Mouse (Mus musculus) liver, embryonic 15.5 days (tissue): ENCODE data around the gene 1700125H20Rik. TPM values are rescaled to one million over a fixed set of nuclear protein-coding genes. Genes with fewer than 3 reads are reported as not detected.

ENCODE experiments used
- ATAC-seq: fragments of 200-750 bp; cut with Nextera tagmentation; 2 replicates; pipeline ENCODE4 v1.8.0; 2017; ENCODE audit warnings: moderate number of reproducible peaks, mild to moderate bottlenecking, moderate library complexity; ENCODE audit not compliant: insufficient read depth
- H3K27ac ChIP-seq: fragments of 300-500 bp; sonication (generic); replicated peaks from 2 replicates; pipeline ENCODE4 v1.5.1; 2015; ENCODE audit warnings: mild to moderate bottlenecking, inconsistent platforms
- H3K27me3 ChIP-seq: fragments of 300-500 bp; sonication (generic); 2 replicates; pipeline ENCODE4 v1.6.1; 2015; ENCODE audit warnings: mild to moderate bottlenecking, inconsistent platforms
- H3K36me3 ChIP-seq: fragments of 300-500 bp; sonication (generic); replicated peaks from 2 replicates; pipeline ENCODE4 v1.6.1; 2015; ENCODE audit warnings: moderate library complexity, mild to moderate bottlenecking, inconsistent platforms
- H3K4me1 ChIP-seq: fragments of 300-500 bp; sonication (generic); replicated peaks from 2 replicates; pipeline ENCODE4 v1.6.1; 2015; ENCODE audit warnings: inconsistent platforms
- H3K4me2 ChIP-seq: fragments of 300-500 bp; sonication (generic); 2 replicates; pipeline ENCODE4 v1.6.1; 2015; ENCODE audit warnings: moderate library complexity, mild to moderate bottlenecking, inconsistent platforms
- H3K4me3 ChIP-seq: fragments of 300-500 bp; sonication (generic); replicated peaks from 2 replicates; pipeline ENCODE4 v1.5.1; 2015; ENCODE audit warnings: mild to moderate bottlenecking, inconsistent platforms
- H3K9ac ChIP-seq: fragments of 300-500 bp; sonication (generic); 2 replicates; pipeline ENCODE4 v1.6.1; 2015; ENCODE audit warnings: moderate library complexity, mild to moderate bottlenecking, inconsistent platforms
- H3K9me3 ChIP-seq: fragments of 300-500 bp; sonication (generic); replicated peaks from 2 replicates; pipeline ENCODE4 v1.6.1; 2016; ENCODE audit warnings: inconsistent platforms
- WGBS: fragments of 180-500 bp; shearing (Covaris S2); methylation state at CpG from one replicate; pipeline ENCODE4 v1.1.7; 2015; ENCODE audit warnings: mixed read lengths; ENCODE audit not compliant: insufficient replicate concordance; 5-methylcytosine and 5-hydroxymethylcytosine counted together
- polyA plus RNA-seq: library from polyadenylated mRNA; unstranded; fragments of >200 nt; fragmentation: Nextera tagmentation; extraction: Ambion mirVana; gene quantifications from 2 replicates; pipeline ENCODE4 v1.2.1, GENCODE M21; 2015

1700125H20Rik gene
- polyA plus RNA-seq, 1 experiment from 2014 or later: not detected

- H3K4me1 ChIP-seq: peaks cover 21% of the 10 kb centered on the region
- WGBS: 77% methylated on average over 6 of the region's 6 CpGs
- H3K36me3 ChIP-seq: peaks cover 8% of the 10 kb centered on the region; the same call in 1 of the 2 replicates
- H3K4me2 ChIP-seq: no peak overlapping the region
- no peak overlapping the region for H3K9ac ChIP-seq
- no peaks in the 10 kb centered on the region for H3K9me3 ChIP-seq
- H3K4me3 ChIP-seq: no peak overlapping the region
- no peak for ATAC-seq
- no peak overlapping the region for H3K27ac ChIP-seq
- H3K27me3 ChIP-seq: no peaks in the 10 kb centered on the region
These were observed 14.6 kb downstream of the 1700125H20Rik start for GRCm38 (mm10) chr11:85184839-85185238.

GRCm38 (mm10) chr11:85189110-85189509 is 18.9 kb downstream of the 1700125H20Rik start:
- Histone ChIP-seq H3K4me3 (no peak overlapping the region), H3K9me3 (no peaks in the 10 kb centered on the region), H3K4me1 (peaks cover 9% of the 10 kb centered on the region), H3K27ac (no peak overlapping the region), H3K4me2 (no peak overlapping the region), H3K9ac (no peak overlapping the region), H3K27me3 (no peaks in the 10 kb centered on the region), H3K36me3 (peaks cover 37% of the 10 kb centered on the region)
- 26% methylated on average over 4 of the region's 4 CpGs for WGBS
- peak; percentile 65 for ATAC-seq

GRCm38 (mm10) chr11:85190741-85191140 is 20.5 kb downstream of the 1700125H20Rik start:
- WGBS: 85% methylated on average over 12 of the region's 12 CpGs
- H3K27ac ChIP-seq: no peak overlapping the region
- H3K4me2 ChIP-seq: no peak overlapping the region
- no peak overlapping the region for H3K9ac ChIP-seq
- H3K36me3 ChIP-seq: peaks cover 53% of the 10 kb centered on the region
- no peaks in the 10 kb centered on the region for H3K9me3 ChIP-seq
- ATAC-seq: no peak
- H3K4me3 ChIP-seq: no peak overlapping the region
- H3K4me1 ChIP-seq: peaks cover 9% of the 10 kb centered on the region
- H3K27me3 ChIP-seq: no peaks in the 10 kb centered on the region

- Histone ChIP-seq H3K27me3 (no peaks in the 10 kb centered on the region), H3K9ac (no peak overlapping the region), H3K4me3 (no peak overlapping the region), H3K36me3 (peaks cover 73% of the 10 kb centered on the region), H3K4me1 (0 out of 2 replicates have a peak, but pooled peaks cover under 1% of the 10 kb centered on the region), H3K27ac (no peak overlapping the region), H3K4me2 (no peak overlapping the region), H3K9me3 (no peaks in the 10 kb centered on the region)
- ATAC-seq: no peak
- WGBS: 82% methylated on average over 11 of the region's 11 CpGs
These were observed 24.0 kb downstream of the 1700125H20Rik start for GRCm38 (mm10) chr11:85194206-85194605.

GRCm38 (mm10) chr11:85196046-85196445 is 25.8 kb downstream of the 1700125H20Rik start:
- ATAC-seq: no peak
- WGBS: 79% methylated on average over 9 of the region's 9 CpGs
- no peaks in the 10 kb centered on the region for H3K9me3 ChIP-seq
- H3K36me3 ChIP-seq: peaks cover 85% of the 10 kb centered on the region
- H3K9ac ChIP-seq: no peak overlapping the region
- H3K4me3 ChIP-seq: no peak overlapping the region
- no peak overlapping the region for H3K27ac ChIP-seq
- H3K4me2 ChIP-seq: no peak overlapping the region
- no peaks in the 10 kb centered on the region for H3K4me1 ChIP-seq
- no peaks in the 10 kb centered on the region for H3K27me3 ChIP-seq

GRCm38 (mm10) chr11:85198906-85199305 is 28.7 kb downstream of the 1700125H20Rik start:
- no peaks in the 10 kb centered on the region for H3K9me3 ChIP-seq
- H3K4me1 ChIP-seq: no peaks in the 10 kb centered on the region
- no peak overlapping the region for H3K9ac ChIP-seq
- ATAC-seq: no peak
- peaks cover 86% of the 10 kb centered on the region for H3K36me3 ChIP-seq
- no peak overlapping the region for H3K27ac ChIP-seq
- no peak overlapping the region for H3K4me3 ChIP-seq
- 66% methylated on average over 2 of the region's 2 CpGs for WGBS
- H3K27me3 ChIP-seq: no peaks in the 10 kb centered on the region
- H3K4me2 ChIP-seq: no peak overlapping the region

- Histone ChIP-seq H3K27ac (no peak overlapping the region), H3K36me3 (peaks cover 77% of the 10 kb centered on the region), H3K9me3 (no peaks in the 10 kb centered on the region), H3K4me3 (no peak overlapping the region), H3K4me2 (no peak overlapping the region), H3K4me1 (no peaks in the 10 kb centered on the region), H3K9ac (no peak overlapping the region), H3K27me3 (no peaks in the 10 kb centered on the region)
- no peak for ATAC-seq
These were observed 36.0 kb downstream of the 1700125H20Rik start for GRCm38 (mm10) chr11:85206231-85206630.

- H3K9me3 ChIP-seq: no peaks in the 10 kb centered on the region
- no peak overlapping the region for H3K4me3 ChIP-seq
- no peaks in the 10 kb centered on the region for H3K27me3 ChIP-seq
- ATAC-seq: no peak
- H3K4me1 ChIP-seq: peaks cover 4% of the 10 kb centered on the region
- H3K4me2 ChIP-seq: no peak overlapping the region
- H3K36me3 ChIP-seq: peaks cover 81% of the 10 kb centered on the region
- no peak overlapping the region for H3K9ac ChIP-seq
- 80% methylated on average over 2 of the region's 2 CpGs for WGBS
- no peak overlapping the region for H3K27ac ChIP-seq
These were observed 40.9 kb downstream of the 1700125H20Rik start for GRCm38 (mm10) chr11:85211151-85211550.

- Histone ChIP-seq H3K4me3 (no peak overlapping the region), H3K4me2 (no peak overlapping the region), H3K9me3 (no peaks in the 10 kb centered on the region), H3K36me3 (peaks cover 63% of the 10 kb centered on the region), H3K9ac (no peak overlapping the region), H3K27ac (no peak overlapping the region), H3K4me1 (peaks cover 4% of the 10 kb centered on the region), H3K27me3 (no peaks in the 10 kb centered on the region)
- WGBS: 54% methylated on average over 2 of the region's 2 CpGs
- no peak for ATAC-seq
These were observed 43.0 kb downstream of the 1700125H20Rik start for GRCm38 (mm10) chr11:85213215-85213614.

GRCm38 (mm10) chr11:85214679-85215078 is 44.5 kb downstream of the 1700125H20Rik start:
- Histone ChIP-seq H3K4me1 (peaks cover 4% of the 10 kb centered on the region), H3K4me2 (no peak overlapping the region), H3K27me3 (no peaks in the 10 kb centered on the region), H3K4me3 (no peak overlapping the region), H3K36me3 (peaks cover 50% of the 10 kb centered on the region), H3K9me3 (no peaks in the 10 kb centered on the region), H3K27ac (no peak overlapping the region), H3K9ac (no peak overlapping the region)
- 65% methylated on average over 3 of the region's 3 CpGs for WGBS
- no peak for ATAC-seq

- Histone ChIP-seq H3K9ac (no peak overlapping the region), H3K4me2 (no peak overlapping the region), H3K27me3 (no peaks in the 10 kb centered on the region), H3K4me3 (no peak overlapping the region), H3K27ac (no peak overlapping the region), H3K4me1 (0 out of 2 replicates have a peak, but pooled peaks cover 6% of the 10 kb centered on the region), H3K9me3 (no peaks in the 10 kb centered on the region), H3K36me3 (peaks cover 19% of the 10 kb centered on the region)
- 70% methylated on average over 3 of the region's 3 CpGs for WGBS
- ATAC-seq: no peak
These were observed 48.8 kb downstream of the 1700125H20Rik start for GRCm38 (mm10) chr11:85219014-85219413.

- Histone ChIP-seq H3K4me2 (no peak overlapping the region), H3K27me3 (no peaks in the 10 kb centered on the region), H3K9me3 (no peaks in the 10 kb centered on the region), H3K4me1 (0 out of 2 replicates have a peak, but pooled peaks cover 6% of the 10 kb centered on the region), H3K36me3 (no peaks in the 10 kb centered on the region; the same call in 1 of the 2 replicates), H3K9ac (no peak overlapping the region), H3K4me3 (no peak overlapping the region), H3K27ac (no peak overlapping the region)
- 90% methylated on average over 6 of the region's 6 CpGs for WGBS
- ATAC-seq: no peak
These were observed 52.4 kb downstream of the 1700125H20Rik start for GRCm38 (mm10) chr11:85222561-85222960.
